Mouse (Mus musculus) frontal cortex, adult 2 months (tissue): ENCODE data around the gene Vmn2r113. TPM values are rescaled to one million over a fixed set of nuclear protein-coding genes. Genes with fewer than 3 reads are reported as not detected.
"Not testable (repeated sequence)": the region's sequence is repeated elsewhere in the genome, so short reads cannot be mapped to it uniquely, and the experiment has no call there.

ENCODE experiments used
- DNase-seq, 2 experiments: peaks; one replicate each; pipeline ENCODE4 v3.0.0; 2022; ENCODE audit warnings: low spot score in 1 of 2; ENCODE audit errors: extremely low spot score in 1 of 2
- polyA plus RNA-seq: library from polyadenylated mRNA; depleted of rRNA; stranded (reverse); fragments of >200 nt; gene quantifications from 2 replicates; pipeline ENCODE4 v1.2.3, GENCODE M21; 2012; rRNA removed

The Vmn2r113 gene
- polyA plus RNA-seq: not detected in 2 replicates

DNA sequence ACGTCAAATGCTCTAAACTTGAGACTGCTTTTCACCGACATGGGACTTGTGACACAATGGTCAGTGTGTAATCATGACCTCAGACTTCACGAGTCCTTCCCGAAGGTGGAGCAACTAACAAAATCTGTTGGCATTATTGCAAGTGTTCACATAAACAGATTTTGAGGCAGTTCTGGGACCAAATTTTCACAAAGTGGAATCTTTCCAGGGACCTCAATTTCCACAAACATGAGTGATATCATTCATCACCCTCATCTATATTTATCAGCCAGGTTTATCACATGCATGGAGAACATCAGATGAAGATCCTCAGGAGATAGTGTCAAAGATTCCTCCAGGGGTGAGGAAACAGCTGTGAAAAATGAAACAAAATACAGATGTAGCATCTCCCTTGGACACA is at the start of gene Vmn2r113:
Gene Vmn2r113, plus strand, starts transcription at position 301 of the 400 bp plus-strand sequence.
- DNase-seq: not testable (repeated sequence)

Other genes with a start within 250 kb of the Vmn2r113 start
- 8.3 and 9.1 TPM in 2 replicates for gene Zfp945, start 75.8 kb upstream of the Vmn2r113 start, polyA plus RNA-seq
- not detected in 2 replicates for gene Vmn2r-ps130, start 118.2 kb downstream of the Vmn2r113 start, polyA plus RNA-seq